Mouse (Mus musculus) ovary, postnatal 10 days (tissue): Measurements from ENCODE around the gene Hpcal4.
"Not testable (repeated sequence)": the region's sequence is repeated elsewhere in the genome, so short reads cannot be mapped to it uniquely, and the experiment has no call there.

ENCODE experiments used
- DNase-seq: peaks from one replicate; pipeline ENCODE4 v3.0.0; 2022; ENCODE audit warnings: low spot score

Hpcal4 gene

GRCm38 (mm10) chr4:123182328-123183238, at the start of gene Hpcal4:
Hpcal4 (plus strand) TSS chr4:123183227.
- no peak for DNase-seq

GRCm38 (mm10) chr4:123137551-123137950, 45.5 kb upstream of the Hpcal4 start:
- no peak for DNase-seq

GRCm38 (mm10) chr4:123139513-123140154, 43.4 kb upstream of the Hpcal4 start, which contains the start of gene Ppie:
Ppie (minus strand) TSS chr4:123139951.
- peak; percentile 58 for DNase-seq

GRCm38 (mm10) chr4:123147446-123148150, 35.4 kb upstream of the Hpcal4 start:
- no peak for DNase-seq

GRCm38 (mm10) chr4:123152003-123152402, 31.0 kb upstream of the Hpcal4 start:
- no peak for DNase-seq

GRCm38 (mm10) chr4:123152976-123153375, 30.1 kb upstream of the Hpcal4 start:
- no peak for DNase-seq

GRCm38 (mm10) chr4:123155004-123155403, 28.0 kb upstream of the Hpcal4 start:
- no peak for DNase-seq

GRCm38 (mm10) chr4:123155427-123155826, 27.6 kb upstream of the Hpcal4 start:
- DNase-seq, result no peak

- no peak for DNase-seq
Observed at GRCm38 (mm10) chr4:123155840-123156239, 27.2 kb upstream of the Hpcal4 start.

GRCm38 (mm10) chr4:123160571-123160970, 22.5 kb upstream of the Hpcal4 start:
- DNase-seq, result no peak

GRCm38 (mm10) chr4:123161251-123161650, 21.8 kb upstream of the Hpcal4 start:
- not testable (repeated sequence) for DNase-seq

- no peak for DNase-seq
Observed at GRCm38 (mm10) chr4:123162305-123162917, 20.6 kb upstream of the Hpcal4 start.

GRCm38 (mm10) chr4:123164157-123164556, 18.9 kb upstream of the Hpcal4 start:
- DNase-seq, result no peak

- no peak for DNase-seq
Observed at GRCm38 (mm10) chr4:123171811-123172210, 11.2 kb upstream of the Hpcal4 start.

- peak; percentile 40 for DNase-seq
Observed at GRCm38 (mm10) chr4:123183239-123184056, 421 bp downstream of the Hpcal4 start.

GRCm38 (mm10) chr4:123184816-123185215, 1.8 kb downstream of the Hpcal4 start:
- no peak for DNase-seq

GRCm38 (mm10) chr4:123192336-123192735, 9.3 kb downstream of the Hpcal4 start:
- DNase-seq, result no peak

GRCm38 (mm10) chr4:123193791-123194190, 10.8 kb downstream of the Hpcal4 start:
- no peak for DNase-seq

GRCm38 (mm10) chr4:123196695-123197094, 13.7 kb downstream of the Hpcal4 start:
- no peak for DNase-seq

GRCm38 (mm10) chr4:123200771-123201185, 17.8 kb downstream of the Hpcal4 start:
- peak; percentile 41 for DNase-seq
